Mouse (Mus musculus) heart, postnatal 10 days (tissue): Measurements from ENCODE around the gene Ecsit. TPM values are rescaled to one million over a fixed set of nuclear protein-coding genes. Genes with fewer than 3 reads are reported as not detected.
A peak's percentile ranks its signal among the peaks of the same experiment; 100 is the strongest.

Experiments used
- DNase-seq, 2 experiments: peaks; one replicate each; pipeline ENCODE4 v3.0.0; 2021
- intact Hi-C: fragments of 180-260 bp; cut with DNase I; formaldehyde crosslinking; loops from one replicate; pipeline ENCODE4 v1.15.1; 2025
- microRNA-seq, 2 experiments: library from miRNA; unstranded; fragments of <30 nt; microRNA quantifications; one replicate each; pipeline ENCODE4 v1.2.0; 2022
- total RNA-seq, 2 experiments: library from RNA; stranded (reverse); gene quantifications; 2 replicates each; pipeline ENCODE4 v1.2.3; 2021

Gene Ecsit
- total RNA-seq, 2 experiments from 2014 or later, result 79.0 to 82.6 TPM

GRCm38 (mm10) chr9:22054411-22055076 is 30.7 kb downstream of the Ecsit start:
- DNase-seq, result peak; percentile 58 to 70
- intact Hi-C loops, result loop anchor here (5.0 kb wide), 1 partner anchor 77 kb away; no protein-coding TSS in a partner anchor

- intact Hi-C loops, result loop anchor here (5.0 kb wide), 1 partner anchor 76 kb away; no protein-coding TSS in a partner anchor
- no peak for DNase-seq
Measured at GRCm38 (mm10) chr9:22053657-22054056, 31.6 kb downstream of the Ecsit start.

- intact Hi-C loops, result loop anchor here (5.0 kb wide), 1 partner anchor 75 kb away; no protein-coding TSS in a partner anchor
- no peak for DNase-seq
Measured at GRCm38 (mm10) chr9:22051958-22052254, 33.3 kb downstream of the Ecsit start, which contains the start of gene Elavl3. Gene Elavl3 (minus strand): TSS chr9:22052023.

- intact Hi-C loops, result loop anchor here (5.0 kb wide), 1 partner anchor 74 kb away; no protein-coding TSS in a partner anchor
- no peak for DNase-seq
Measured at GRCm38 (mm10) chr9:22051161-22051957, 33.9 kb downstream of the Ecsit start.

- peak; percentile 52 to 55 for DNase-seq
- intact Hi-C loops, result loop anchor here (5.0 kb wide), 1 partner anchor 73 kb away; no protein-coding TSS in a partner anchor
Measured at GRCm38 (mm10) chr9:22050351-22050889, 34.8 kb downstream of the Ecsit start.

GRCm38 (mm10) chr9:22049721-22050270 is 35.4 kb downstream of the Ecsit start:
- DNase-seq, result no peak
- intact Hi-C loops, result loop anchor here (5.0 kb wide), 1 partner anchor 72 kb away; no protein-coding TSS in a partner anchor

- intact Hi-C loops, result no loop called here
- DNase-seq, result no peak
Measured at GRCm38 (mm10) chr9:22049315-22049714, 35.9 kb downstream of the Ecsit start.

- DNase-seq, result no peak
- intact Hi-C loops, result no loop called here
Measured at GRCm38 (mm10) chr9:22047329-22047728, 37.9 kb downstream of the Ecsit start.

- intact Hi-C loops, result no loop called here
- DNase-seq, result no peak
Measured at GRCm38 (mm10) chr9:22041832-22042231, 43.4 kb downstream of the Ecsit start.

- intact Hi-C loops, result no loop called here
- no peak for DNase-seq
Measured at GRCm38 (mm10) chr9:22037826-22038225, 47.4 kb downstream of the Ecsit start.

GRCm38 (mm10) chr9:22035300-22036044 is 49.8 kb downstream of the Ecsit start:
- intact Hi-C loops, result no loop called here
- no peak for DNase-seq

GRCm38 (mm10) chr9:22030386-22030785 is 54.9 kb downstream of the Ecsit start:
- intact Hi-C loops, result no loop called here
- no peak for DNase-seq

- no peak for DNase-seq
- intact Hi-C loops, result no loop called here
Measured at GRCm38 (mm10) chr9:22028467-22028866, 56.8 kb downstream of the Ecsit start.

- intact Hi-C loops, result no loop called here
- DNase-seq, result no peak
Measured at GRCm38 (mm10) chr9:22024592-22024991, 60.6 kb downstream of the Ecsit start.

Small RNA genes within 50 kb of the gene (microRNA-seq; reads per million reads assigned to microRNA genes)
- 0 to 0.70 reads per million in 2 experiments for gene Mir7084

Other genes starting within 250 kb of the Ecsit start
- gene Angptl8, start 249.9 kb downstream of the Ecsit start, total RNA-seq, result under 1 TPM in 1 of 2 experiments, not detected in 1; 0.31 TPM
- gene Dock6, start 232.8 kb downstream of the Ecsit start, total RNA-seq, result 10 to 100 TPM; 63.0 to 66.5 TPM
- 10 to 100 TPM; 10.3 to 12.6 TPM for gene Rab3d, start 167.2 kb downstream of the Ecsit start, total RNA-seq
- 1 to 10 TPM in 1 of 2 experiments, under 1 TPM in 1; 0.74 to 1.0 TPM for gene Ccdc159, start 158.0 kb downstream of the Ecsit start, total RNA-seq
- gene Tmem205, start 157.9 kb downstream of the Ecsit start, total RNA-seq, result 10 to 100 TPM; 24.3 to 28.6 TPM
- gene Plppr2, start 148.4 kb downstream of the Ecsit start, total RNA-seq, result 1 to 10 TPM; 2.2 to 2.4 TPM
- gene Swsap1, start 129.7 kb downstream of the Ecsit start, total RNA-seq, result 1 to 10 TPM; 8.7 TPM
- 1 to 10 TPM; 3.1 to 4.0 TPM for gene Epor, start 121.9 kb downstream of the Ecsit start, total RNA-seq
- gene Rgl3, start 96.0 kb downstream of the Ecsit start, total RNA-seq, result 1 to 10 TPM; 1.3 to 1.4 TPM
- gene Ccdc151, start 82.8 kb downstream of the Ecsit start, total RNA-seq, result not detected
- gene Prkcsh, start 82.6 kb downstream of the Ecsit start, total RNA-seq, result 10 to 100 TPM; 67.7 to 73.7 TPM
- gene Elavl3, start 33.4 kb downstream of the Ecsit start, total RNA-seq, result under 1 TPM; 0.26 to 0.47 TPM
- gene Gm49318, start 14.2 kb downstream of the Ecsit start, total RNA-seq, result under 1 TPM in 1 of 2 experiments, not detected in 1; 0.64 TPM
- 1 to 10 TPM; 5.9 to 7.3 TPM for gene Zfp653, start 14.1 kb downstream of the Ecsit start, total RNA-seq
- gene Cnn1, start 13.8 kb upstream of the Ecsit start, total RNA-seq, result 1 to 10 TPM; 8.2 to 9.7 TPM
- 10 to 100 TPM; 43.5 to 44.0 TPM for gene Elof1, start 31.7 kb upstream of the Ecsit start, total RNA-seq
- gene Acp5, start 50.3 kb upstream of the Ecsit start, total RNA-seq, result 1 to 10 TPM; 1.8 to 2.8 TPM
- 10 to 100 TPM; 35.3 to 35.6 TPM for gene Pigyl, start 71.4 kb upstream of the Ecsit start, total RNA-seq
- gene Zfp872, start 102.7 kb upstream of the Ecsit start, total RNA-seq, result under 1 TPM; 0.17 to 0.20 TPM
- gene Zfp809, start 140.3 kb upstream of the Ecsit start, total RNA-seq, result 10 to 100 TPM; 26.9 to 35.2 TPM
- 1 to 10 TPM in 1 of 2 experiments, under 1 TPM in 1; 0.97 to 1.2 TPM for gene Zfp599, start 174.5 kb upstream of the Ecsit start, total RNA-seq
- gene Zfp810, start 222.2 kb upstream of the Ecsit start, total RNA-seq, result 10 to 100 TPM; 12.3 to 13.9 TPM